Mouse (Mus musculus) forebrain, embryonic 14.5 days (tissue): Measurements from ENCODE around the gene Elmsan1. TPM values are rescaled to one million over a fixed set of nuclear protein-coding genes. Genes with fewer than 3 reads are reported as not detected.

ENCODE experiments used
- ATAC-seq: fragments of 200-750 bp; cut with Nextera tagmentation; 2 replicates; pipeline ENCODE4 v1.8.0; 2017; ENCODE audit warnings: mild to moderate bottlenecking, moderate library complexity
- DNase-seq: peaks from one replicate; pipeline ENCODE4 v3.0.0-alpha.2; 2015; ENCODE audit warnings: low spot score
- H3K27ac ChIP-seq: fragments of 300-500 bp; sonication (generic); 2 replicates; pipeline ENCODE4 v1.5.1; 2014; ENCODE audit warnings: low read depth, mild to moderate bottlenecking, control low read depth, low read length, moderate library complexity
- H3K27me3 ChIP-seq: fragments of 300-500 bp; sonication (generic); replicated peaks from 2 replicates; pipeline ENCODE4 v1.6.1; 2014; ENCODE audit warnings: low read length, control low read depth, mixed read lengths; ENCODE audit not compliant: control insufficient read depth, insufficient read depth
- H3K36me3 ChIP-seq: fragments of 300-500 bp; sonication (generic); 2 replicates; pipeline ENCODE4 v1.6.1; 2014; ENCODE audit warnings: low read length, control low read depth; ENCODE audit not compliant: control insufficient read depth, insufficient read depth
- H3K4me1 ChIP-seq: fragments of 300-500 bp; sonication (generic); 2 replicates; pipeline ENCODE4 v1.6.1; 2014; ENCODE audit warnings: antibody characterized with exemption, low read length, control low read depth; ENCODE audit not compliant: control insufficient read depth, insufficient read depth
- H3K4me2 ChIP-seq: fragments of 300-500 bp; sonication (generic); 2 replicates; pipeline ENCODE4 v1.6.1; 2014; ENCODE audit warnings: mild to moderate bottlenecking, control low read depth, low read length
- H3K4me3 ChIP-seq: fragments of 300-500 bp; sonication (generic); 2 replicates; pipeline ENCODE4 v1.5.1; 2014; ENCODE audit warnings: low read depth, low read length, control low read depth
- H3K9ac ChIP-seq: fragments of 300-500 bp; sonication (generic); 2 replicates; pipeline ENCODE4 v1.6.1; 2014; ENCODE audit warnings: mild to moderate bottlenecking, low read length, control low read depth, moderate library complexity
- H3K9me3 ChIP-seq: fragments of 300-500 bp; sonication (generic); replicated peaks from 2 replicates; pipeline ENCODE4 v1.6.1; 2016; ENCODE audit warnings: low read length, control low read depth, mixed read lengths; ENCODE audit not compliant: control insufficient read depth
- WGBS: fragments of 180-500 bp; shearing (Covaris S2); extraction: QIAGEN DNeasy Blood & Tissue Kit; methylation state at CpG from one replicate; pipeline ENCODE4 v1.1.7; 2014; 5-methylcytosine and 5-hydroxymethylcytosine counted together
- polyA plus RNA-seq: library from polyadenylated mRNA; unstranded; fragments of >200 nt; fragmentation: Nextera tagmentation; extraction: Ambion mirVana; gene quantifications from 2 replicates; pipeline ENCODE4 v1.2.1, GENCODE M21; 2014

Elmsan1 gene
- polyA plus RNA-seq, 1 experiment from 2014 or later, result 3.2 TPM

DNA sequence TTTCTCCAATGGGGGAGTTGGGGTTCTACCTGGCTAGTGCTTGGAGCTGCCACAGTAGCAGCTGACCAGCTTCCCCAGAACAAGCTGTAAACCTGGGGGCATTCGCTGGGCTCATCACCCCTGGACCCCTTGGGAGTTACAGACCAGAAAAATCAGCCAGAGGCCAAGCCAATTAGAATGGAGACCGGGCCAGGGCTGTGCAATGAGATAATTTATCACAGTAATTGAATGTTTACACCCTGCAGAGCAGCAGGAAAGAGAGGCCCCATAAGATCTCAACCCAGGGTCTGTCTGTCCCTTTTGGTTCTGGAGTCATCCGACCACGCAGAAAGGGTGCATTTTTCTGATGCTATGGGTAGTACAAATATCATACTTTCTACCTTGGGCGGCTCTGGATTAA, 26.9 kb downstream of the Elmsan1 start:
- Histone ChIP-seq H3K27ac (peak overlapping the region; percentile 95; the same call in 1 of the 2 replicates), H3K9ac (peak overlapping the region; percentile 92), H3K9me3 (no peaks in the 10 kb centered on the region), H3K36me3 (no peaks in the 10 kb centered on the region), H3K4me1 (peaks cover 47% of the 10 kb centered on the region), H3K27me3 (no peaks in the 10 kb centered on the region), H3K4me3 (peak overlapping the region; percentile 79), H3K4me2 (peak overlapping the region; percentile 95)
- DNase-seq, result no peak
- 12% methylated on average over 5 of the region's 5 CpGs for WGBS
- no peak for ATAC-seq

DNA sequence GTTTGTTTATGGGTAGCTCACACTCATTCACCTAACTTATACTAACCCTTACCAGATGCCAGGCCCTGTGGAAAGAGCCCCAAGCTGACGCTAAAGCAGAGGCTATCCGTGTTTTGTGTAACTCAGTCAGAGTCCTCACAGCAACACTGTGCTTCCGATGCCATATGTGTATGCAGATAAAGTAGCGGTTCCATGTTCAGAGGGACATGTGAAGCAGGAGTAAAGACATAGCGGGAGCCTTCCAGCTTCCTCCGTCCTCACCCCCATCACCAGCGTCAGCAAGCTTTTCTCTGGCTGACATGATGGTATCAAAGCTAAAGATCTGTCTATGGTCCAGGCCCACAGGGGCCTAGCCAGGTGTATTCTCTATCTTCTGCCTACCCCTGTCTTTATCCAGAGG, 27.5 kb downstream of the Elmsan1 start:
- H3K27me3 ChIP-seq, result no peaks in the 10 kb centered on the region
- H3K4me2 ChIP-seq, result peak overlapping the region; percentile 95
- ATAC-seq (no peak), DNase-seq (no peak)
- H3K9ac ChIP-seq, result no peak overlapping the region; the same call in 1 of the 2 replicates
- H3K27ac ChIP-seq, result no peak overlapping the region; the same call in 1 of the 2 replicates
- H3K36me3 ChIP-seq, result no peaks in the 10 kb centered on the region
- H3K9me3 ChIP-seq, result no peaks in the 10 kb centered on the region; the same call in 1 of the 2 replicates
- 57% methylated on average over 7 of the region's 7 CpGs for WGBS
- H3K4me3 ChIP-seq, result peak overlapping the region; percentile 79; the same call in 1 of the 2 replicates
- H3K4me1 ChIP-seq, result peaks cover 49% of the 10 kb centered on the region

DNA sequence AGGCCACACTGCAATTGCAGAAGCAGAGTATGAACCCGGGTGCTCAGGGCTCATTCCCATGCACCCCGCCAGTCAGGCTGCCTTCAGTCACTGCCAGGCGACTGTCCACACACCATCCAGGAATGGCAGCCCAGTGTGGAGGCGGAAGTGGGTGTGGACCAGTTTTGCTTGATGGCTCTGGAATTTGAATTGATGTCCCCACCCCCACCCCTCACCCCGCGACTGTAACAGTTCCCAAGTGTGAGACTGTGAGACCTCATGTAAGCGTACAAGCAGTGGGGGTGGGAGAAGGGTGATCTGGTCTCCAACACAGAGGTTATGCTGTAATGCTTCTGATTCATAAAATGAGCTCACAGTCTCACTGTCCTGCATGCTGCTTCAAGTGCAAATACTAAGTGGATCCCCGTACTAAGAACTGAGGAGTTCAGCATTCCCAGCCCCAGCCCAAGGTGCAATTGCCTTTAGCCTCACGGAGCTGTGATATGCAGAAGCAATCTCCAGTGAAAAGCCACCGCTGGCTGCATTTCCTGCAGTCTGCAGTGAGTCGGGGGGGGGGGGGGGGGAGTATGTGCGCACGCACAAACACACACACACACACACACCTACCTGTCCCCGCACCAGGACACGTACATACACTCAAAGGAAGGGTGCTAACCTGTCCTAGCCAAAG, 28.4 kb downstream of the Elmsan1 start:
- H3K4me2 ChIP-seq, result peak overlapping the region; percentile 95; the same call in 1 of the 2 replicates
- H3K9me3 ChIP-seq, result no peaks in the 10 kb centered on the region; the same call in 1 of the 2 replicates
- H3K27me3 ChIP-seq, result no peaks in the 10 kb centered on the region
- no peaks in the 10 kb centered on the region for H3K36me3 ChIP-seq
- H3K9ac ChIP-seq, result no peak overlapping the region
- peaks cover 53% of the 10 kb centered on the region for H3K4me1 ChIP-seq
- ATAC-seq (no peak), DNase-seq (no peak)
- WGBS, result 64% methylated on average over 15 of the region's 15 CpGs
- H3K4me3 ChIP-seq, result no peak overlapping the region
- H3K27ac ChIP-seq, result no peak overlapping the region

DNA sequence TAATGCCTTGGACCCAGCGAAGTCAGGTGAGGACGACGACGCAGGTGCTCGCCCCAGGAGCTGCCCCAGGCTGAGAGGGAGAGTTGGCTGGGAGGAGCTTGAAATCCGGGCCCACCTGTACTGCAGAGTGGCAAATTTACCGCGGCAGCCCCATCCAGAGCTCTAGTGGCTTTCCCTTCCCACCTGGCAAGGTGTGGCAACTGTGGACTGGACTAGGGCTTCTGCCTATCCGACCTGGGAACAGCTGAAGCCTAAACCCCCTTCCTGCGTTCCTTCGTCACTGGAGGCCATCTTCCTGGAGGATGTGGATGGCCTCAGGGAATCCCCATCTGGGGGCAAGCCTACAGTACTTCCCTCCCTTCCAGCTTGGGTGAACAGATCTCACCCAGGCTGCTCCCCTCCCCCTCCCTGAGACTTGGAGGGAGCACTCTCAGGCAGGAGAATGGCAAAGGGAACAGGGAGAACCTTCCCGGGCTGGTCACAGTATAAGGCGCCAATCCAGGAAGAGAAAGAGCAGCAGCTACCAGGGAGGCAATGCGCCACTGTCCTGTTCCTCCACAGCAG, 29.7 kb downstream of the Elmsan1 start:
- Histone ChIP-seq H3K27me3 (no peaks in the 10 kb centered on the region), H3K27ac (no peak overlapping the region; the same call in 1 of the 2 replicates), H3K4me2 (no peak overlapping the region), H3K36me3 (no peaks in the 10 kb centered on the region), H3K9ac (0 out of 2 replicates have a peak overlapping the region, but pooled peaks have one; percentile 32), H3K9me3 (no peaks in the 10 kb centered on the region; the same call in 1 of the 2 replicates), H3K4me1 (peaks cover 60% of the 10 kb centered on the region), H3K4me3 (no peak overlapping the region)
- no peak for ATAC-seq
- WGBS, result 70% methylated on average over 14 of the region's 14 CpGs
- DNase-seq, result no peak

DNA sequence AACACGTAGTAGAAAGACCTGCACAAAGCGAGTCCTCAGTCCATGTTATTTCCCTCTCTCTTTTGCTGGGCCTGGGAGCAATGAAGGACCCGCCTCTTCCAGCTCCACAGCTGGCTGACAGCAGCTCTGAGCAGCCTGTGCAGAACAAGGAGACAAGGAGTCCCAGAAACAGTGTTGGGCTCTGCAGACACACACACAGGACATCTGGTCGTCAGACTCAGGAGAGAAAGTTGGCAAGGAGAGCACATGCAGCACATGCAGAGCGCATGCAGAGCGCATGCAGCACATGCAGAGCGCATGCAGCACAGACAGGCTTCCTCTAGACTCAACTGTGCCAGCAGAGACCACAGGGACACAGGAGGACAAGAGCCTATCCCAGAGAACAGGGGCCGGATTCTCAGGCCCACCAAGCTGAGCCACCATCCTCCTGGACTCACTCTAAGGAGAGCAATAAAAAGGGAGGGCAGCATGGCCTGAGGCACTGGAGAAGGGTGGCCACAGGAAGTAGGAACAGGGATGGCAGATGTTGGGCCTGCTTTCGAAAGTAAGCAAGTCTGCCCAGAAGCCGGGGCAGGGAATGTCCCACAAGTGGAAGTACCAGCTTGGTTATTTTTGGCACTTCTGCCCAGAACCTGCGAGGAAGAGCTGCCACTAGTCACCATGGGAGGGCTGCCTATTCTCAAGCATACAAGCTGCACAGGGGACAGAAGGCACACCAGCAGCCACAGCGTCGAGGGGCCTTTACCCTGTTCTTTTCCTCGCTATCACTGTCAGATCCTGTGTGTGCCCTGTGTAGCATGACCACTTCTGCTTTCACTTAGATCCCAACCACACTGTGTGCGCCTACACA, 30.7 kb downstream of the Elmsan1 start:
- no peaks in the 10 kb centered on the region for H3K36me3 ChIP-seq
- ATAC-seq, result peak; percentile 8; the same call in 1 of the 2 replicates
- no peaks in the 10 kb centered on the region; the same call in 1 of the 2 replicates for H3K9me3 ChIP-seq
- no peaks in the 10 kb centered on the region for H3K27me3 ChIP-seq
- peak overlapping the region; percentile 58 for H3K27ac ChIP-seq
- peak; percentile 52 for DNase-seq
- no peak overlapping the region for H3K4me2 ChIP-seq
- 70% methylated on average over 15 of the region's 15 CpGs for WGBS
- no peak overlapping the region; the same call in 1 of the 2 replicates for H3K9ac ChIP-seq
- peaks cover 60% of the 10 kb centered on the region for H3K4me1 ChIP-seq
- no peak overlapping the region for H3K4me3 ChIP-seq

DNA sequence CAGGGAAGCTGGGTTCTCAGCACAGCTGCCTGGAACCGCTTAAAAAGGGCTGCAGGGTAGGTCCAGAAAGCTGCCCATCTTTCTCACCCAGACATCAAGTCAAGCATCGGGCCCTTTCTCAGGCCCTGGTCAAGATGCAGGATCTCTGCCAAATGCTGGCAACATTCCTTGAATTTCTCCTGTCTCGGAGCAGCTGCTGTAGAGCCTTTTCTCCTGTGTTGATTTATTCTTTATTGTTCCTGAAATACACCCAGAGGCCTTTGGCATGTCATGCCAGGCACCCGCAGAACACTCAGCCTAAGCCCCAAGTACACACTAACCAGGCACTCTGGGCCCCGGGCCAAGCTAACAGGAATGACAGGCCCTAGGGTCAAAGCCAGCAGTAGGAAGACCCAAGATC, 31.7 kb downstream of the Elmsan1 start:
- ATAC-seq, result peak; percentile 45
- peak overlapping the region; percentile 58 for H3K27ac ChIP-seq

DNA sequence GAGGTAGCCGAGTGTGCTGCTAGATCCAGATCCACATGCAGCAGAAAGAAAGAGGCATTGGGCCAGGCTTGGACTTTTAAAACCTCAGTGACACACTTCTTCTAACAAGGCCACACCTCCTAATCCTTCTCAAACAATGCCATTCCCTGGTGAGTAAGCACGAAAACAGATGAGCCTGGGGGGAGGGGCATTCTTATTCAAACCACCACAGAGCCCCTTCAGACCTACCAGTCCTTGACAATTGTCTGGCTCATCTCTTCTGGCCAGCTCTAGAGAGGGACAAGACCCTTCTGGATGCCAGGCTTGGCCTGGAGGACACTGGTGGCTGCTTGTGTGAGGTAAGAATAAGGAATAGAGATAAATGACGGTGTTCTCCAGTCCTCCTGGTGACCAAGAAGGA, 32.1 kb downstream of the Elmsan1 start:
- peaks cover 57% of the 10 kb centered on the region for H3K4me1 ChIP-seq
- H3K9ac ChIP-seq, result no peak overlapping the region
- H3K36me3 ChIP-seq, result no peaks in the 10 kb centered on the region
- no peaks in the 10 kb centered on the region; the same call in 1 of the 2 replicates for H3K9me3 ChIP-seq
- peak overlapping the region; percentile 55 for H3K27ac ChIP-seq
- no peak overlapping the region for H3K4me2 ChIP-seq
- no peak for ATAC-seq
- H3K4me3 ChIP-seq, result no peak overlapping the region
- 39% methylated on average over 3 of the region's 3 CpGs for WGBS
- DNase-seq, result peak; percentile 64
- H3K27me3 ChIP-seq, result no peaks in the 10 kb centered on the region

More for the DNA sequence above, 31.7 kb downstream of the Elmsan1 start:
- H3K27me3 ChIP-seq, result no peaks in the 10 kb centered on the region
- H3K4me2 ChIP-seq, result no peak overlapping the region
- H3K4me3 ChIP-seq, result no peak overlapping the region
- no peak overlapping the region for H3K9ac ChIP-seq
- WGBS, result 32% methylated on average over 5 of the region's 5 CpGs
- no peaks in the 10 kb centered on the region for H3K36me3 ChIP-seq
- peaks cover 57% of the 10 kb centered on the region for H3K4me1 ChIP-seq
- DNase-seq, result peak; percentile 78
- no peaks in the 10 kb centered on the region; the same call in 1 of the 2 replicates for H3K9me3 ChIP-seq

DNA sequence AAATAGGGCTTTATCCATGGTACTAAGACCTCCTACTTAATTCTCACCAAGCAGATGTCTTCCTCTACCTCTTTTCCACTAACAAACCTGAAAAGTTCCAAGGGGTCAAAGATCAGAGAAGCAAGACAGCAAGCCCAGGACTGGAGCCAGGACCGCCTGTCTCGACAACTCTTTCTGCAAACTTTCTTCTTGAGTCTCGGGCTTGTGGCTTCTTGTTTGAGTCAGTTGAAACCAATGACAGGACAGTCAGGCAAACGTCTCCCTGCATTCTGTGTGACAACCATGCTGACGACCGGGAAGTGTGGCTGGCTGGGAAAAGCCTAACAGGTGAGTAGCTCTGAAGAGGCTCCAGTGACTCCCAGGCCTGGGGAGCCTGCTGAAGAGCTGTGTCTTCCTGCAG, 33.1 kb downstream of the Elmsan1 start:
- no peak overlapping the region for H3K4me3 ChIP-seq
- no peaks in the 10 kb centered on the region; the same call in 1 of the 2 replicates for H3K9me3 ChIP-seq
- H3K27me3 ChIP-seq, result no peaks in the 10 kb centered on the region
- 52% methylated on average over 6 of the region's 6 CpGs for WGBS
- H3K4me2 ChIP-seq, result no peak overlapping the region
- no peaks in the 10 kb centered on the region for H3K36me3 ChIP-seq
- no peak overlapping the region for H3K9ac ChIP-seq
- no peak overlapping the region for H3K27ac ChIP-seq
- DNase-seq (no peak), ATAC-seq (no peak)
- peaks cover 57% of the 10 kb centered on the region for H3K4me1 ChIP-seq
